Mouse (Mus musculus): Measurements from ENCODE around the gene Zdhhc24. TPM values are rescaled to one million over a fixed set of nuclear protein-coding genes. Genes with fewer than 3 reads are reported as not detected.

Zdhhc24 gene
- polyA plus RNA-seq, 1 experiment from 2014 or later = 26.1 TPM

GRCm38 (mm10) chr19:4842611-4843010, 35.9 kb upstream of the Zdhhc24 start:
- H3K27ac ChIP-seq (ENCODE audit: low read length) = no peak overlapping the region
- no peaks in the 10 kb centered on the region for H3K36me3 ChIP-seq (ENCODE audit: control insufficient read depth, insufficient read depth, low read length)
- no peak overlapping the region for H3K9ac ChIP-seq (ENCODE audit: low read depth, low read length)
- no peak for ATAC-seq
- peaks cover 18% of the 10 kb centered on the region for H3K27me3 ChIP-seq (ENCODE audit: control insufficient read depth, insufficient read depth, low read depth, low read length)
- H3K4me1 ChIP-seq (ENCODE audit: control insufficient read depth, insufficient read depth, low read length) = peaks cover 14% of the 10 kb centered on the region
- WGBS = 79% methylated on average over 2 of the region's 2 CpGs
- no peaks in the 10 kb centered on the region for H3K9me3 ChIP-seq (replicated peaks; ENCODE audit: control insufficient read depth, low read length, poor library complexity, severe bottlenecking)
- H3K4me3 ChIP-seq (ENCODE audit: low read depth, low read length) = no peak overlapping the region
- no peak overlapping the region for H3K4me2 ChIP-seq (ENCODE audit: low read length)

DNA sequence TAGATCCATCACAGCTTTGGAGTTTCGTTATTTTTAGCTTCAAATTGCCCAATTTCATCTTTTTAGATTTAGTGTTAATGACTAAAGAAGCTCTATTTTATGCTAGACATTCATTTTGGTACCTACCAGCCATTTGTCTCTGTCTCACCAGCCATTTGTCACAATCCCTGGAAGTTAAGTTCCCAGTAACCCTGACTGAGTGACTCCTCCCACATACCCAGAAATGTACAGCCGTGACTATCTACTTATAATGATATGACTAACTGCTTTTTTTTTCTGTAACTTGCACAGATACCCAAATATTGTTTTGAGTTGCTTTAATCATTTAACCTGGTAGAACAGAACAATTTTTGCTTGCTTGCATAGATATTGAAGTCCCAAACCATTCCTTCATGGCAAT, 32.6 kb upstream of the Zdhhc24 start:
- Histone ChIP-seq H3K9ac (ENCODE audit: low read depth, low read length) (no peak overlapping the region), H3K4me2 (ENCODE audit: low read length) (no peak overlapping the region), H3K27me3 (ENCODE audit: control insufficient read depth, insufficient read depth, low read depth, low read length) (peaks cover 11% of the 10 kb centered on the region), H3K9me3 (replicated peaks; ENCODE audit: control insufficient read depth, low read length, poor library complexity, severe bottlenecking) (no peaks in the 10 kb centered on the region), H3K4me3 (ENCODE audit: low read depth, low read length) (no peak overlapping the region), H3K4me1 (ENCODE audit: control insufficient read depth, insufficient read depth, low read length) (no peaks in the 10 kb centered on the region), H3K27ac (ENCODE audit: low read length) (no peak overlapping the region), H3K36me3 (ENCODE audit: control insufficient read depth, insufficient read depth, low read length) (no peaks in the 10 kb centered on the region)
- no peak for ATAC-seq
- 72% methylated on average over 2 of the region's 2 CpGs for WGBS

DNA sequence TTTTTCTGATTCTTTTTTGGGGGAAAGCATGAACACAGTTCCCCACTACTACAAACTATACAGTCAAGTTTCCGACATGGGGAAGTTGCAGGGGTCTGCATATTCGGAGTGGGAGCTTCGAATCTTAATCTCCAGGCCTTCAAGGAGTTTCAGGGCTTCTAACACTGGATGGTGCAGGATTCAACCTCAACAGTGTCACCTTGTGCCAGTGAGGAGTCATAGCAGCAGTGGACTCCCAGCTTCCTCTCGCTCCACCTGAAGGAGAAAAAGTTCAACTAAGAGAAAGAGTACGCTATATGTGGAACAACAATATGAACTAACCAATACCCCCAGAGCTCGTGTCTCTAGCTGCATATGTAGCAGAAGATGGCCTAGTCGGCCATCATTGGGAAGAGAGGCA, 31.0 kb upstream of the Zdhhc24 start:
- Histone ChIP-seq H3K27ac (ENCODE audit: low read length) (no peak overlapping the region), H3K9me3 (replicated peaks; ENCODE audit: control insufficient read depth, low read length, poor library complexity, severe bottlenecking) (no peaks in the 10 kb centered on the region), H3K4me3 (ENCODE audit: low read depth, low read length) (no peak overlapping the region), H3K27me3 (ENCODE audit: control insufficient read depth, insufficient read depth, low read depth, low read length) (no peaks in the 10 kb centered on the region), H3K36me3 (ENCODE audit: control insufficient read depth, insufficient read depth, low read length) (no peaks in the 10 kb centered on the region), H3K9ac (ENCODE audit: low read depth, low read length) (no peak overlapping the region), H3K4me1 (ENCODE audit: control insufficient read depth, insufficient read depth, low read length) (no peaks in the 10 kb centered on the region), H3K4me2 (ENCODE audit: low read length) (no peak overlapping the region)
- no peak for ATAC-seq
- 33% methylated on average over 7 of the region's 7 CpGs for WGBS

DNA sequence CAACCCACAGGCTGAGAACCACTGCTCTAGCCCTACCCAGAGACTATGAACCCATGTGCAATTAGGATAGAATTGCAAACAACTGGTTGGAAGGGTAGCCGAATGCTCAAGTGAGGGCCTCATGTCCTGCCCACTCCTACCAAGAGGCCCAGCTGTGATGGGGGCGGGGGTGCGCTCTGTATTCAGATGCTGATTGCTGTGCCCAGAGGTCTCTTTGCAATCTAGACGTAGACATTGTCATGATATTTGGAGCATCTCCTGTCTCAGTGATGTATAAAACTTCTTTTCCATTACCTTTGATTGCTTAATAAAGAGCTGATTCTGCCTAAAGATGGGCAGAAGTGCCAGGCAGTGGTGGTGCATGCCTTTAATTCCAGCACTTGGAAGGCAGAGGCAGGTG, 28.7 kb upstream of the Zdhhc24 start:
- no peak overlapping the region for H3K4me2 ChIP-seq (ENCODE audit: low read length)
- H3K9me3 ChIP-seq (replicated peaks; ENCODE audit: control insufficient read depth, low read length, poor library complexity, severe bottlenecking) = no peaks in the 10 kb centered on the region
- no peaks in the 10 kb centered on the region for H3K36me3 ChIP-seq (ENCODE audit: control insufficient read depth, insufficient read depth, low read length)
- no peak overlapping the region for H3K9ac ChIP-seq (ENCODE audit: low read depth, low read length)
- H3K27ac ChIP-seq (ENCODE audit: low read length) = no peak overlapping the region
- H3K4me3 ChIP-seq (ENCODE audit: low read depth, low read length) = no peak overlapping the region
- WGBS = 52% methylated on average over 4 of the region's 4 CpGs
- ATAC-seq = no peak
- no peaks in the 10 kb centered on the region for H3K27me3 ChIP-seq (ENCODE audit: control insufficient read depth, insufficient read depth, low read depth, low read length)
- peaks cover 5% of the 10 kb centered on the region for H3K4me1 ChIP-seq (ENCODE audit: control insufficient read depth, insufficient read depth, low read length)

GRCm38 (mm10) chr19:4850281-4850680, 28.2 kb upstream of the Zdhhc24 start:
- 24% methylated on average over 5 of the region's 5 CpGs for WGBS
- peaks cover 5% of the 10 kb centered on the region for H3K4me1 ChIP-seq (ENCODE audit: control insufficient read depth, insufficient read depth, low read length)
- ATAC-seq = no peak
- no peak overlapping the region for H3K27ac ChIP-seq (ENCODE audit: low read length)
- no peak overlapping the region for H3K9ac ChIP-seq (ENCODE audit: low read depth, low read length)
- no peak overlapping the region for H3K4me3 ChIP-seq (ENCODE audit: low read depth, low read length)
- H3K9me3 ChIP-seq (replicated peaks; ENCODE audit: control insufficient read depth, low read length, poor library complexity, severe bottlenecking) = no peaks in the 10 kb centered on the region
- no peaks in the 10 kb centered on the region for H3K36me3 ChIP-seq (ENCODE audit: control insufficient read depth, insufficient read depth, low read length)
- no peaks in the 10 kb centered on the region for H3K27me3 ChIP-seq (ENCODE audit: control insufficient read depth, insufficient read depth, low read depth, low read length)
- no peak overlapping the region for H3K4me2 ChIP-seq (ENCODE audit: low read length)

DNA sequence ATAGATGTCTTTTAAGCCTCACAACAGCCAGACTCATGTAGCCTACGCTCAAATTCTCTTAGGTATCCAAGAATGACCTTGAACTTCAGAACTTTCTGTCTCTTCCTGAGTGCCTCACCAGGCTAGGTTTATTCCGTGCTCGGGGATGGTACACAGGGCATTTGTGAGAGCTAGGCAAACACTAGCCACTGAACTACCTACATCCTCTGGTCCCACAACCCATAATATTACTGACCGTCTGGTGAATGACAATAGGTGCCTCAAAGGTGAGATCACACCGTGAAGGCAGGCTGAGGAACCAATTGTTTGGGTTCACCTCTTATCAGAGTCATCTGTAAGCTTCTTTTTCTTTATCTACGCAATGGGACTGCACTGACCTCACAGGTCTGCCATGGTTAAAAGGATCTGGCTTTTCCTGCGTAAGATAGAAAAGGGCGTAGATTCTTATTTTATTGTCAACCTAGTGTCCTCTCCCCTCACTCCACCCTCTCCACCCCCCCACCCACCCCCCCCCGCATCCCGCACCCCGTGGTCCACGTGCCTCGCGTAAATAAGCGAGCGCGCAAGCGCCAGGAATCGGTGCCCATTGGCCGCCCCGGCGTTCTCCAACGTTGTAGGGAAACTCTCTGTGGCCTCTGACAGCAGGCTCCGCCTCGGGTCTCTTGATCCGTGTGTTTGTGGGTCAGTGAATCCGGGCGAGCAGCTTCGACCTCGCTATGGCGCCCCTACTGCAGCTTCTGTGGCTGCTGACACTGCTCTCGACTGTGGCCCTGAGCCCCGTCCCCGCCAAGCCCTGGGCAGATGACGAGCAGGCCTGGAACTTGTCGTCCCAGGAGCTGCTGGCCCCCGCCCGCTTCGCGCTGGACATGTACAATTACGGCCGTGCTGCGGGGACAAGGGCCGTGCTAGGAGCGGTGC, 23.7 kb upstream of the Zdhhc24 start, which contains the start of gene Ctsf:
TSS of gene Ctsf (plus strand) at position 579 of the 918 bp plus-strand sequence.
- peak; percentile 96 for ATAC-seq
- WGBS = 3% methylated on average over 45 of the region's 45 CpGs
- H3K27ac ChIP-seq (ENCODE audit: low read length) = peak within 1 kb of the TSS; percentile 60

DNA sequence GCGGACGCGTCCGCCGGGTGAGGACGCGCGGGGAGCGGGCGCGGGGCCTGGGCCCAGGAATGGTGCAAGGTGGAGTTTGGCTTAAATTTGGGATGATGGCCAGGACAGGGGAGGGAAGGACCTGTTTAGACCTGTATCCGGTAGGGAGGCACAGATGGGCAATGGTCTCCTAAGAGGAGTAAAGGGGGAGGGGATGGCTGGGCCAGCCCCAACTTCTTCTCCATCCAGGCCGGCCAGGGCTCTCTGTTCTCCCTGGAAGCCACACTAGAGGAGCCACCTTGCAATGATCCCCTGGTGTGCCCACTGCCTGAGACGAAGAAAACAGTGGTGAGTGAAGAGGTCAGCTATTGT, 23.0 kb upstream of the Zdhhc24 start:
- Histone ChIP-seq H3K9ac (ENCODE audit: low read depth, low read length) (peak overlapping the region; percentile 82), H3K4me1 (ENCODE audit: control insufficient read depth, insufficient read depth, low read length) (peaks cover 12% of the 10 kb centered on the region), H3K27ac (ENCODE audit: low read length) (peak overlapping the region; percentile 60), H3K36me3 (ENCODE audit: control insufficient read depth, insufficient read depth, low read length) (peaks cover 17% of the 10 kb centered on the region), H3K27me3 (ENCODE audit: control insufficient read depth, insufficient read depth, low read depth, low read length) (no peaks in the 10 kb centered on the region), H3K4me3 (ENCODE audit: low read depth, low read length) (peak overlapping the region; percentile 80), H3K9me3 (replicated peaks; ENCODE audit: control insufficient read depth, low read length, poor library complexity, severe bottlenecking) (no peaks in the 10 kb centered on the region), H3K4me2 (ENCODE audit: low read length) (peak overlapping the region; percentile 98)
- peak; percentile 63 for ATAC-seq
- under 1% methylated on average over 14 of the region's 14 CpGs for WGBS

More for the DNA sequence above, 23.7 kb upstream of the Zdhhc24 start, which contains the start of gene Ctsf:
- no peaks in the 10 kb centered on the region for H3K27me3 ChIP-seq (ENCODE audit: control insufficient read depth, insufficient read depth, low read depth, low read length)
- peak within 1 kb of the TSS; percentile 80 for H3K4me3 ChIP-seq (ENCODE audit: low read depth, low read length)
- H3K9ac ChIP-seq (ENCODE audit: low read depth, low read length) = peak within 1 kb of the TSS; percentile 82
- peaks cover 11% of the 10 kb centered on the region for H3K36me3 ChIP-seq (ENCODE audit: control insufficient read depth, insufficient read depth, low read length)
- H3K4me1 ChIP-seq (ENCODE audit: control insufficient read depth, insufficient read depth, low read length) = peaks cover 12% of the 10 kb centered on the region
- no peaks in the 10 kb centered on the region for H3K9me3 ChIP-seq (replicated peaks; ENCODE audit: control insufficient read depth, low read length, poor library complexity, severe bottlenecking)
- H3K4me2 ChIP-seq (ENCODE audit: low read length) = peak within 1 kb of the TSS; percentile 98

DNA sequence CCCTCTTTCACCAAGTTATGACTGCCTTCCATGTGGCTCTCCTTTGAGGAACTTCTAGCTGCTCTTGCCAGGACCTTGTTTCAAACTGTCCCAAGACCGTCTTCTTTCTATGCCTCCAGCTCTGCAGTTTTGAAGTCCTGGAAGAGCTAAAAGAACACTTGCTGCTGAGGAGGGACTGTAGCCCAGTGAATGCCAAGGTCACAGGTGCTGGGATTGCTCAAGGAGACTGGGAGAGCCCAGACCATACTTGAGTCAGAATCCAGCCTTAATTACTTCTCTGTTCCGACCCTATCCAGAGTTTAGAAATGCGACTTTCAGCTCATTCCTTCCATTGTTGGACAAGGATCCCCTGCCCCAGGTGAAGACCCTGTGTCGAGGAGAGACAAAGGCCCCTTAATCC, 22.5 kb upstream of the Zdhhc24 start:
- WGBS = 46% methylated on average over 4 of the region's 4 CpGs
- Histone ChIP-seq H3K9ac (ENCODE audit: low read depth, low read length) (peak overlapping the region; percentile 82), H3K36me3 (ENCODE audit: control insufficient read depth, insufficient read depth, low read length) (peaks cover 18% of the 10 kb centered on the region), H3K9me3 (replicated peaks; ENCODE audit: control insufficient read depth, low read length, poor library complexity, severe bottlenecking) (no peaks in the 10 kb centered on the region), H3K4me1 (ENCODE audit: control insufficient read depth, insufficient read depth, low read length) (peaks cover 12% of the 10 kb centered on the region), H3K4me3 (ENCODE audit: low read depth, low read length) (peak overlapping the region; percentile 80), H3K27ac (ENCODE audit: low read length) (no peak overlapping the region), H3K27me3 (ENCODE audit: control insufficient read depth, insufficient read depth, low read depth, low read length) (no peaks in the 10 kb centered on the region), H3K4me2 (ENCODE audit: low read length) (peak overlapping the region; percentile 98)
- ATAC-seq = no peak

GRCm38 (mm10) chr19:4859081-4859480, 19.4 kb upstream of the Zdhhc24 start:
- H3K4me1 ChIP-seq (ENCODE audit: control insufficient read depth, insufficient read depth, low read length) = peaks cover 12% of the 10 kb centered on the region
- no peaks in the 10 kb centered on the region for H3K9me3 ChIP-seq (replicated peaks; ENCODE audit: control insufficient read depth, low read length, poor library complexity, severe bottlenecking)
- H3K4me2 ChIP-seq (ENCODE audit: low read length) = no peak overlapping the region
- peaks cover 20% of the 10 kb centered on the region for H3K36me3 ChIP-seq (ENCODE audit: control insufficient read depth, insufficient read depth, low read length)
- no peak for ATAC-seq
- no peak overlapping the region for H3K4me3 ChIP-seq (ENCODE audit: low read depth, low read length)
- H3K27me3 ChIP-seq (ENCODE audit: control insufficient read depth, insufficient read depth, low read depth, low read length) = no peaks in the 10 kb centered on the region
- H3K27ac ChIP-seq (ENCODE audit: low read length) = no peak overlapping the region
- no peak overlapping the region for H3K9ac ChIP-seq (ENCODE audit: low read depth, low read length)
- WGBS = 85% methylated on average over 6 of the region's 6 CpGs
